Mouse (Mus musculus): ENCODE measurements at regions not wholly inside any gene's neighbourhood (a gene's known extent, or its start where the extent isn't known, plus 50 kb on each side); places are given as distances from the start of the nearest gene placed in this dataset.
A peak's percentile ranks its signal among the peaks of the same experiment; 100 is the strongest.

DNA sequence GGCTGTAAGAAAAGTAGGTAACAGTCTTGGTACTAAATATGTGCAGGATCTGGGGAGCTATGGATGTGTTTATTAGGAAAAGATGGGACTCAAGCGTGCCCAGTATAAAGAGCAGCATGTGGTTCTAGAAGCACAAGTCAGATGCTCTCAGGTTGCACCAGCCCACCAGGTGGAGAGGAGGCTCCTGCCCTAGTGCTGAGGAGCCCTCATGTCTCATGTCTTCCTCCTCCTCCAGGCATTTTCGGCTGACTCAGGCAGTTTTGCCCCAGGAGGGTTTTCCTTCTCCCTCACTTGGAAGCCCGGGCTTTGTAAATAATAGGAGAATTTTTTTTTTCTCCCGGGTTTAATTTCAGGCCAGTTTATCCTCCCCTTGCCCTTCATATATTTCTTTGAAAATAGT lies 133.8 kb downstream of the Ogfrl1 start:
- peaks cover 4% of the 10 kb centered on the region; the same call in 1 of the 2 replicates for H3K4me1 ChIP-seq
- H3K27ac ChIP-seq: no peak overlapping the region
- H3K9ac ChIP-seq: no peak overlapping the region
- no peaks in the 10 kb centered on the region for H3K27me3 ChIP-seq (replicated peaks)
- WGBS: 56% methylated on average over 4 of the region's 4 CpGs
- ATAC-seq (ENCODE audit: low FRiP score, low read depth): no peak
- H3K9me3 ChIP-seq: no peaks in the 10 kb centered on the region
- no peak overlapping the region for H3K4me2 ChIP-seq (replicated peaks)
- H3K36me3 ChIP-seq: no peaks in the 10 kb centered on the region
- no peak overlapping the region for H3K4me3 ChIP-seq

DNA sequence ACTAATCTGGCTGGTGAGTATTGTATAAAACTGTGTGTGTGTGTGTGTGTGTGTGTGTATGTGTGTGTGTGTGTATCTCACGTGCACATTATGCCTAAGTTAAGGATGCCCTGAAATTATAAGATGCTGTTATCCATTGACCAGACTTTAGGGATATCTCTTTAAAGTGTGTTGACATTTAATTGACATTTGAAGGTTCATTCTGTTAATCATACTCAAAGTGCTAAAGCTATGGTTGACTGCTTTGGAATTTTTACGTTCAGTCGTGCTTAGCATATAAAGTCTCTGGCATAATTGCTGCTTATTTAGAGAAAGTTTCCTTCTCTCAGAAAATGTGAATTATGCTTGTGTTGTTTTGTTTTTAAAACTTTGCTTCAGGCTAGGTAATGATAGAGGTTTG lies 135.9 kb downstream of the Ogfrl1 start:
- Histone ChIP-seq H3K9ac (no peak overlapping the region), H3K4me1 (peaks cover 12% of the 10 kb centered on the region), H3K4me2 (replicated peaks) (no peak overlapping the region), H3K27ac (no peak overlapping the region), H3K36me3 (no peaks in the 10 kb centered on the region), H3K4me3 (no peak overlapping the region), H3K27me3 (replicated peaks) (no peaks in the 10 kb centered on the region), H3K9me3 (no peaks in the 10 kb centered on the region)
- 79% methylated on average over 3 of the region's 3 CpGs for WGBS
- ATAC-seq (ENCODE audit: low FRiP score, low read depth): no peak

- Histone ChIP-seq H3K4me2 (replicated peaks) (peak overlapping the region; percentile 83), H3K4me3 (peak overlapping the region; percentile 76), H3K9ac (peak overlapping the region; percentile 84), H3K27me3 (replicated peaks) (no peaks in the 10 kb centered on the region), H3K27ac (no peak overlapping the region), H3K4me1 (peaks cover 8% of the 10 kb centered on the region; the same call in 1 of the 2 replicates), H3K9me3 (no peaks in the 10 kb centered on the region), H3K36me3 (no peaks in the 10 kb centered on the region)
- 30% methylated on average over 10 of the region's 10 CpGs for WGBS
- no peak for ATAC-seq (ENCODE audit: low FRiP score, low read depth)
Observed at GRCm38 (mm10) chr1:23257306-23257895, 140.2 kb downstream of the Ogfrl1 start.

- ATAC-seq (ENCODE audit: low FRiP score, low read depth): no peak
- Histone ChIP-seq H3K9me3 (no peaks in the 10 kb centered on the region), H3K4me1 (peaks cover 8% of the 10 kb centered on the region; the same call in 1 of the 2 replicates), H3K9ac (peak overlapping the region; percentile 84), H3K27ac (peak overlapping the region; percentile 89), H3K27me3 (replicated peaks) (no peaks in the 10 kb centered on the region), H3K4me3 (peak overlapping the region; percentile 76), H3K4me2 (replicated peaks) (peak overlapping the region; percentile 83), H3K36me3 (no peaks in the 10 kb centered on the region)
- under 1% methylated on average over 45 of the region's 45 CpGs for WGBS
Observed at GRCm38 (mm10) chr1:23256630-23257001, 141.0 kb downstream of the Ogfrl1 start.

DNA sequence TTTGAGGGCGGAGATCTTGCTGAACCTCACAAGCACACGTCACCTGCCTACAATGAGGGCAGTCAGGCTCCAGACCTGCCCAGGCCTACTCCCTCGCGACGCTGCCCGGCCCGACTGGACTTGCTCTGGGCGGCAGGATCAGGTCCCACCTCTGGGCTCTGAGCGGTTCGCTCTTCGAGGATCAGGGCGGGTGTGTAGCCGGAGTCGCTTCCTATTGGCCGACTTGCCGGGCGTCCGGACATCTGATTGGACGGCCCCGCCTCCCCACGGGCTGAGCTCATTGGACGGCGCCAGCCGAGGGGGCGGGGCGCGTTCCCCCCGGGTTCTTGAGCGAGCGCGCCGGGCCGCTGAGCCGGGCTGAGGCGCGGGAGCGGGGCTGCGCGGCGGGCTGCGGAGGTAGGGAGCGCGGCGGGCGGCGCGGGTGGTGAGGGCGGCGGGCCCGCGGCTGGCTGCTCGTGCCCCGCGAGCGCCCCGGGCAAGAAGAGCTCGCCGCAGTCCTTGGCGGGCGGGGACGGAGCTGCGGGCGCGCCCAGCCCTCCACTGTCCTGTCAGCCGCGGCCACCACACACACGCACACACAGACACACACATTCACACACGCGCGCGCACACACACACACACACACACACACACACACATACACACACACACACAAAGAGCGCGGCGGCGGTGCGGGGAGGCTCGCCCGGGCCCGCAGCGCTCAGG lies 141.5 kb downstream of the Ogfrl1 start:
- H3K36me3 ChIP-seq: no peaks in the 10 kb centered on the region
- ATAC-seq (ENCODE audit: low FRiP score, low read depth): peak; percentile 100
- peak overlapping the region; percentile 76 for H3K4me3 ChIP-seq
- H3K4me2 ChIP-seq (replicated peaks): peak overlapping the region; percentile 83
- under 1% methylated on average over 80 of the region's 80 CpGs for WGBS
- peak overlapping the region; percentile 84 for H3K9ac ChIP-seq
- H3K4me1 ChIP-seq: peaks cover 8% of the 10 kb centered on the region; the same call in 1 of the 2 replicates
- H3K9me3 ChIP-seq: no peaks in the 10 kb centered on the region
- H3K27me3 ChIP-seq (replicated peaks): no peaks in the 10 kb centered on the region
- peak overlapping the region; percentile 89 for H3K27ac ChIP-seq

DNA sequence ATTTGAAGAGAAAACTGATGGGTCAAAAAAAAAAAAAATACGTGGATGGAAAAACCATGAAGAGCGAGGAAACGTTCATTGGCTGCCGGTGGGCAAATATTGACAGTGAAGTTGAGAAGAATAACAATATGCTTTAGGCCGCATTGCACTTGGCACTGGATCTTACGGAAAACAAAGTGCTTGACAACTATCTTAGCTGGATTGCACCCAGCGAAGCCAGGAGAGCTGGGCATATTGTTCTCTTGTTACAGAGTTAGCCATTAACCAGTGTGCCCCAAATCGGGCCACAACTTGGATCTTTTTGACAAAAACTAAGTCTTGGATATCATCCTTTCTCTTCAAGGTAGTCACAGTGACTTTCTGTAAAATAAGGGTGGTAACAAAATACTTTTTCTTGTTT lies 143.3 kb downstream of the Ogfrl1 start:
- Histone ChIP-seq H3K4me2 (replicated peaks) (no peak overlapping the region), H3K9ac (no peak overlapping the region), H3K27ac (no peak overlapping the region), H3K36me3 (no peaks in the 10 kb centered on the region), H3K4me3 (no peak overlapping the region), H3K27me3 (replicated peaks) (no peaks in the 10 kb centered on the region), H3K4me1 (peaks cover 8% of the 10 kb centered on the region; the same call in 1 of the 2 replicates), H3K9me3 (no peaks in the 10 kb centered on the region)
- no peak for ATAC-seq (ENCODE audit: low FRiP score, low read depth)
- WGBS: 77% methylated on average over 8 of the region's 8 CpGs

DNA sequence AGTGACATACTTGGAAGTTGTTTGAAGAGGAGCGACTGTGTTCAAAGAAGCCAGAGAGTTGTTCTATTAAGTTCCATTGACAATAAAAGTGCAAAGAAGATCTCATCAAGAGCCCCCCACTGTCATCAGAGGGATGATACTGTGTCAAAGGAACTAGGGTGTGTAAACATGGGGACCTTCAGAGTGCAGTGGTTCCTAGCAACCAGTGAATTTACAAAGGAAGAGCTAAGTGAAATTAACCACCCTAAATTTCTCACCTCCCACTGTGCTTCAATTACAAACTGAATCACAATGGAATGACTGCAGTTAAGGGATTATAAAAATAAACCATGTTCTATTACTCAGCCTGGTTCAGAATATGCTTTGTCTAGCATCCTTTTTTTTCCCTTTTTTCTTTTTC lies 129.5 kb upstream of the 4933415F23Rik start:
- H3K9ac ChIP-seq: no peak overlapping the region
- H3K4me3 ChIP-seq: no peak overlapping the region
- no peak for ATAC-seq (ENCODE audit: low FRiP score, low read depth)
- no peaks in the 10 kb centered on the region for H3K27me3 ChIP-seq (replicated peaks)
- H3K4me2 ChIP-seq (replicated peaks): no peak overlapping the region
- H3K27ac ChIP-seq: no peak overlapping the region
- no peaks in the 10 kb centered on the region for H3K4me1 ChIP-seq
- H3K36me3 ChIP-seq: no peaks in the 10 kb centered on the region
- 16% methylated on average over 1 of the region's 1 CpGs for WGBS
- no peaks in the 10 kb centered on the region for H3K9me3 ChIP-seq

DNA sequence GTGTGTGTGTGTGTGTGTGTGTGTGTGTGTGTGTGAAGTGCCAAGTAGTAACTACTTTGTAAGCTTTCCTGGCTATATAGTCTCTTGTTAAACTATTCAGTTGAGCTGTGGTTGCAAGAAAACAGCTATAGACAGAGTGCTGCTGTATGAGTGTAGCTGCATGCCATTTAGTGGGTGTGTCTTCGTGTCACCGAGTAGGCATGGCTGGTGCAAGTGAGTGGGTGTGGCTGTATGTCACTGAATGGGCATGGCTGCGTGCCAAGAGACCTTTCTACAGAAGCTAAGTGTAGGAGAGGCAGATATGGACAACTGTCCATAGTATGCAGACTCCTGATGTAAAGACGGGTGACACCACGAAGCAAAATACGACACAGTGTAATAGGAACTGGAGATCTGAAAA lies 126.4 kb upstream of the 4933415F23Rik start:
- Histone ChIP-seq H3K36me3 (no peaks in the 10 kb centered on the region), H3K9ac (no peak overlapping the region), H3K4me1 (no peaks in the 10 kb centered on the region), H3K4me3 (no peak overlapping the region), H3K9me3 (no peaks in the 10 kb centered on the region), H3K27ac (no peak overlapping the region), H3K4me2 (replicated peaks) (no peak overlapping the region), H3K27me3 (replicated peaks) (no peaks in the 10 kb centered on the region)
- 86% methylated on average over 6 of the region's 6 CpGs for WGBS
- ATAC-seq (ENCODE audit: low FRiP score, low read depth): no peak

DNA sequence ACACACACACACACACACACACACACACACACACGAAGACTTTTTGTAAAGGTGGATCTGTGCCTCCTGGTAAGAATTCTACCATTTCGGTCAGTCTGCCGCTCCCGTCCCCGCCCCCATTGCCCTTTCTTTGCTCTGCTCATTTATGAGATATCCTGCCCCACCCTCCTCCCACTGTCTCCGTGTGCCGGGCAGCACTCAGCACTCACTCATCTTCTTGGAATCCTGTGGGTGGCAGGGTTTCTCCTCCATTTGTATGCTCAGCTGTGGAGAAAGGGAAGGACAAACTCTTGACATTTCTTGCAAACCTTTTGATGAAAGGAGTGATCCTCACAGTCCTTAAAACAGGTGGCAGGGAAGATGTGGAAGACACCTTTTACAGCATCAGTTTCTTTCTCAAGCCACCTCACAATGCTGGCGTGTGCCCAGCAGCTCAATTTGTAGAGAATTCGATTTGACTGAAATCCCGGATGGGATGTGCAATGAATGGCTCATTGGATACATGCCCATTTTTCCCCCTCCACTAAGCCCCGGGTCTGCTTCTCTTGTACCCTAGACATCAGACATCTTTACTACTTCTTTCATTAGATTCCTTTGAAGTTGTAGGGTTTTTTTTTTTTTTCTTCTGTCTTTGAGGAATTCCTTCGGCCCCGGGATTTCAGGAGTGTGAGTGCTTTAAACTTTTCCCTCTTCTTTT lies 112.6 kb upstream of the 4933415F23Rik start:
- 81% methylated on average over 13 of the region's 13 CpGs for WGBS
- no peak overlapping the region for H3K9ac ChIP-seq
- no peak overlapping the region for H3K4me2 ChIP-seq (replicated peaks)

GRCm38 (mm10) chr1:23207843-23208242 lies 105.8 kb upstream of the 4933415F23Rik start:
- no peak overlapping the region for H3K4me3 ChIP-seq
- no peak overlapping the region for H3K9ac ChIP-seq
- whole genome bisulfite sequencing: 74% methylated on average over 1 of the region's 1 CpGs
- no peaks in the 10 kb centered on the region for H3K27me3 ChIP-seq (replicated peaks)
- no peaks in the 10 kb centered on the region for H3K36me3 ChIP-seq
- no peaks in the 10 kb centered on the region for H3K9me3 ChIP-seq
- no peak for ATAC-seq (ENCODE audit: low FRiP score, low read depth)
- H3K4me1 ChIP-seq: no peaks in the 10 kb centered on the region
- H3K4me2 ChIP-seq (replicated peaks): no peak overlapping the region
- no peak overlapping the region for H3K27ac ChIP-seq

More for the DNA sequence above, 112.6 kb upstream of the 4933415F23Rik start:
- Histone ChIP-seq H3K9me3 (no peaks in the 10 kb centered on the region), H3K4me1 (no peaks in the 10 kb centered on the region), H3K4me3 (no peak overlapping the region), H3K27ac (no peak overlapping the region), H3K36me3 (no peaks in the 10 kb centered on the region), H3K27me3 (replicated peaks) (no peaks in the 10 kb centered on the region)
- ATAC-seq (ENCODE audit: low FRiP score, low read depth): no peak

- H3K27me3 ChIP-seq (replicated peaks): no peaks in the 10 kb centered on the region
- no peak overlapping the region for H3K27ac ChIP-seq
- no peak for ATAC-seq (ENCODE audit: low FRiP score, low read depth)
- no peak overlapping the region for H3K4me3 ChIP-seq
- H3K4me1 ChIP-seq: no peaks in the 10 kb centered on the region
- H3K9me3 ChIP-seq: no peaks in the 10 kb centered on the region
- no peaks in the 10 kb centered on the region for H3K36me3 ChIP-seq
- WGBS: 65% methylated on average over 4 of the region's 4 CpGs
- H3K9ac ChIP-seq: no peak overlapping the region
- H3K4me2 ChIP-seq (replicated peaks): no peak overlapping the region
Observed at GRCm38 (mm10) chr1:23207024-23207423, 105.0 kb upstream of the 4933415F23Rik start.

DNA sequence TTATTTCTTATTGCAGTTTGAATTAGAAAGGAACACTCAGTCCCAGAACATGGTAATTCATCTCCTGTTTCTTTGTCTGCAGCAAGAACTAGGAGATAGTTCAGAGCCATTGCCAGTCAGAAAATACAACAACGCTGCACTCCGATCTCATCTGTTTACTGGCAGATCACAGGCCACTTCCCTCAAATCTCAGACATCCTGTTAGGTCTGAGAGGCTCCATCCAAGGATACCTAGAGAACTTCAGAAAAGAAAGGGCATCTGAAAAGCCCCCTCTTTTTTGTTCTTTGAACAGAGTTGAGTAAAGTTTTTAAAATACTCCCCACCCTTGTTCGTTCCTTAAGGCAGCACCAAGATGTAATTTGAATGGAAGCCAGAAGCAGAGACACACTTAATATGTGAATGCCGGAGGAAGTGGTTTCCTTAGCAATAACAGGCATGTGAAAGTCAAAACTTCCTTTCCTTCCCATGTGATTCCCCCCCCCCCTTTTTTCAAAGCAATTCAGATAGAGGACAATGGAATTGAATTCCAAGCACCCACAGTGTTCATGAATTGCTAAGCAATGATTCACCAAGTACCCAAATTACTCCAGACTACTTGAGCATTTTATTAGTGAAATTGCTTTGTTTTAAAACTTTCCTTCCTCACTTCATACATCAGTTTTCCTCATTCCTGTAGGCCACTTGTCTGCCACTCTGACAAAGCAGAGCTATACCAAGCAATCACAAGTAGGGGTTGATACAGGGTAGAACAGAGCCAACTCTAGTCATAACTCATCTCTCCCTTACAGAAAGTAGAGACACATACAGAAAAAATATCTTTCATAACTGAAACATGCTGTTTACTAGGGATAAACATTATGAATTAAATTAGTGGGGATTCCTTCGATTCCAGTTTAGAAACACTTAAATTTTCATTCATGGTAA lies 100.7 kb upstream of the 4933415F23Rik start:
- H3K9ac ChIP-seq: no peak overlapping the region
- no peaks in the 10 kb centered on the region for H3K9me3 ChIP-seq
- no peaks in the 10 kb centered on the region for H3K36me3 ChIP-seq
- no peak for ATAC-seq (ENCODE audit: low FRiP score, low read depth)
- 63% methylated on average over 5 of the region's 5 CpGs for WGBS
- no peak overlapping the region for H3K4me3 ChIP-seq
- H3K27ac ChIP-seq: no peak overlapping the region
- H3K4me2 ChIP-seq (replicated peaks): no peak overlapping the region
- H3K4me1 ChIP-seq: no peaks in the 10 kb centered on the region
- no peaks in the 10 kb centered on the region for H3K27me3 ChIP-seq (replicated peaks)

Measured in neural tube, embryonic 12.5 days (tissue).